Mouse (Mus musculus) limb, embryonic 10.5 days (tissue): ENCODE measurements around the gene Pagr1a. TPM values are rescaled to one million over a fixed set of nuclear protein-coding genes. Genes with fewer than 3 reads are reported as not detected.

Experiments used
- DNase-seq: peaks from one replicate; pipeline ENCODE4 v3.0.0-alpha.2; 2017; ENCODE audit warnings: low spot score
- H3K27ac ChIP-seq: fragments of 300-500 bp; sonication (generic); 2 replicates; pipeline ENCODE4 v1.5.1; 2016; ENCODE audit warnings: mild to moderate bottlenecking
- H3K27me3 ChIP-seq: fragments of 300-500 bp; sonication (generic); 2 replicates; pipeline ENCODE4 v1.6.1; 2016; ENCODE audit warnings: low read depth, mild to moderate bottlenecking; ENCODE audit not compliant: poor library complexity, severe bottlenecking
- H3K36me3 ChIP-seq: fragments of 300-500 bp; sonication (generic); 2 replicates; pipeline ENCODE4 v1.6.1; 2016; ENCODE audit warnings: mild to moderate bottlenecking, moderate library complexity
- H3K4me1 ChIP-seq: fragments of 300-500 bp; sonication (generic); 2 replicates; pipeline ENCODE4 v1.6.1; 2016
- H3K4me3 ChIP-seq: fragments of 300-500 bp; sonication (generic); 2 replicates; pipeline ENCODE4 v1.5.1; 2016; ENCODE audit warnings: mild to moderate bottlenecking, moderate library complexity
- H3K9me3 ChIP-seq: fragments of 300-500 bp; sonication (generic); replicated peaks from 2 replicates; pipeline ENCODE4 v1.6.1; 2016; ENCODE audit warnings: mild to moderate bottlenecking
- whole genome bisulfite sequencing: fragments of 180-500 bp; shearing (Covaris S2); methylation state at CpG from one replicate; pipeline ENCODE4 v1.1.7; 2016; 5-methylcytosine and 5-hydroxymethylcytosine counted together
- polyA plus RNA-seq: library from polyadenylated mRNA; unstranded; fragments of >200 nt; fragmentation: Nextera tagmentation; extraction: Ambion mirVana; gene quantifications from 2 replicates; pipeline ENCODE4 v1.2.1, GENCODE M21; 2016

The Pagr1a gene
- polyA plus RNA-seq, 1 experiment from 2014 or later: 88.5 TPM

- 72% methylated on average over 9 of the region's 9 CpGs for WGBS
- Histone ChIP-seq H3K9me3 (no peaks in the 10 kb centered on the region), H3K4me3 (0 out of 2 replicates have a peak overlapping the region, but pooled peaks have one; percentile 1), H3K36me3 (peaks cover 23% of the 10 kb centered on the region), H3K4me1 (no peaks in the 10 kb centered on the region; the same call in 1 of the 2 replicates), H3K27me3 (no peaks in the 10 kb centered on the region), H3K27ac (peak overlapping the region; percentile 64)
- DNase-seq: no peak
These were observed 8.7 kb downstream of the Pagr1a start for GRCm38 (mm10) chr7:127008239-127009019.

DNA sequence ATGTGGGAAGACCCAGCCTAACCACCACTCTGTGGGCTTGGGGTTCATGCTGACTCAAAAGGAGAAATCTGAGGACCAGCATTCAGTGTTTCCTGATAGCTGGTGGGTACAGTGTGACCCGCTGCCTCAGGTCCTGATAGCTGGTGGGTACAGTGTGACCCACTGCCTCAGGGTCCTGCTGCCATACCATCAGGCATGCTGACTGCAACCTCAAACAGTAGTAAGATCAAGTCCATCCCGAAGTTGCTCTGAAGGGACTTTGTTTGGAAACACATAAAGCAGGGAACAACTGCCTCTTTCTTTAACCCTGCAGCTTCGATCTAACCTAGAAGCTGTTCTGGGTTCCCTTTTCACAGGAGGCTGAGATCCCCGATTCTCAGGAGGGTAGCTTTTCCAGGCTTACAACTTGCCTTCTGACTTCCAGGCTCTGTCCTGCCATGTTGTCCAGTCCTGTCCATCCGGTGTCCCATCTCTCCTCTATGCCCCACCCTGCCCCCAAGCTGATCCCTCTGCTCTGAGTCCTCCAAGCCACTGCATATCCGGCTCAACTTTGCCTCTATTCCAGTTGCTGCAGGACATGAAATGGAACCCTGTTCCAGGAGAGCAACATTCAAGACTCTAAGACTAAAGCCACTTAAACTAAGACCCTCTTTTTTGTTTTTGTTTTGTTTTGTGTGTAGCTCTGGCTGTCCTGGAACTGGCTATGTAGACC lies 9.7 kb downstream of the Pagr1a start:
- H3K4me3 ChIP-seq: no peak overlapping the region
- H3K36me3 ChIP-seq: peaks cover 14% of the 10 kb centered on the region
- no peaks in the 10 kb centered on the region for H3K9me3 ChIP-seq
- H3K4me1 ChIP-seq: no peaks in the 10 kb centered on the region; the same call in 1 of the 2 replicates
- DNase-seq: no peak
- no peaks in the 10 kb centered on the region for H3K27me3 ChIP-seq
- 85% methylated on average over 6 of the region's 6 CpGs for WGBS
- no peak overlapping the region for H3K27ac ChIP-seq

DNA sequence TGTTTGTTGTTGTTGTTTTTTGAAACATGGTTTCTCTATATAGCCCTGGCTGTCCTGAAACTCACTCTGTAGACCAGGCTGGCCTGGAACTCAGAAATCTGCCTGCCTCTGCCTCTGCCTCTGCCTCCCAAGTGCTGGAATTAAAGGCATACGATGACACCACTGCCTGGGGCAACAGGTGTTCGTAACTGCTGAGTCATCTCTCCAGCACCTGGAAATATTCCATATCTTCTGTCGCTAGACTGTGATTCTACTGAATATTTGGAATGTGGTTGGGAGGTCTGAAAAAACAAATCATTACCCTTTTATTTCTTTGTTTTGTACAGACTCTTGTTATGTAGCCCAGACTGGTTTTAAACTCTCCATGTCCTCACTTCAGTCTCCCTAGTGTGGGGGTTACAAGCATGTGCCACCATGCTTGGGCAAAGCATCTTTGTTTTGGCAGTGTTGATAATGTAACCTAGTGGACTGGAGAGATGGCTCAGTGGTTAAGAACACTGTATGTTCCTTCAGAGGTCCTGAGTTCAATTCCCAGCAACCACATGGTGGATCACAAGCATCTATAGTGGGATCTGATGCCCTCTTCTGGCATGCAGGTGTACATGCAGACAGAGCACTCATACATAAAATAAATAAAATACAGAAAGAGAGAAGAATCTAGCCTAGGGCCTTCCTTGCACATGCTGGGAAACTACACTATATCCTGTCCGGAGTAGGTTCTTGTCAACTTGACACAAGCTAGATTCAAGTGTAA lies 12.9 kb downstream of the Pagr1a start:
- H3K36me3 ChIP-seq: no peaks in the 10 kb centered on the region
- 91% methylated on average over 4 of the region's 4 CpGs for WGBS
- H3K27me3 ChIP-seq: no peaks in the 10 kb centered on the region
- no peak overlapping the region for H3K4me3 ChIP-seq
- no peak overlapping the region for H3K27ac ChIP-seq
- no peak for DNase-seq
- H3K9me3 ChIP-seq: no peaks in the 10 kb centered on the region
- no peaks in the 10 kb centered on the region; the same call in 1 of the 2 replicates for H3K4me1 ChIP-seq

- no peak overlapping the region for H3K27ac ChIP-seq
- 88% methylated on average over 5 of the region's 5 CpGs for WGBS
- no peaks in the 10 kb centered on the region for H3K27me3 ChIP-seq
- no peaks in the 10 kb centered on the region for H3K9me3 ChIP-seq
- no peaks in the 10 kb centered on the region for H3K36me3 ChIP-seq
- no peak overlapping the region for H3K4me3 ChIP-seq
- DNase-seq: no peak
- no peaks in the 10 kb centered on the region; the same call in 1 of the 2 replicates for H3K4me1 ChIP-seq
These were observed 13.5 kb downstream of the Pagr1a start for GRCm38 (mm10) chr7:127003620-127004019.

DNA sequence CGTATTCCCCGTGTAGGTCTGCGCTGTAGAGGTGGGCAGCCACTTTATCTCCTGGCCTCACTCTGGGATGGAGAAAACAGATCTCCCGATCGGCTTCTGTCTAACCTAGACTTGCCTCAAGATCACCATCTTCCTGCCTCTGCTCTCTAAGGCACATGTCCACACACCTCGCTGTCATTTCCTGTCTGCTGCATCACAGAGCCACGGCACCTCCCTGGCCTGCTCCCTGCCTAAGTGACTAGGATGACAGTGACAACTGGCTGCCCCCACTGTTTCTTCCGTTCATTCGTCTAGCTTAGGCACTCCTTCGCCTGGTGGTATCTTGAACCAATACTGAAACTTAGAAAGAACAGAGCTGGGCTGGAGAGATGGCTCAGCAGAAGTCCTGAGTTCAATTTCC lies 17.6 kb downstream of the Pagr1a start:
- H3K27ac ChIP-seq: no peak overlapping the region
- H3K4me1 ChIP-seq: no peaks in the 10 kb centered on the region
- WGBS: 77% methylated on average over 10 of the region's 10 CpGs
- H3K9me3 ChIP-seq: no peaks in the 10 kb centered on the region
- H3K27me3 ChIP-seq: no peaks in the 10 kb centered on the region
- H3K36me3 ChIP-seq: no peaks in the 10 kb centered on the region
- no peak for DNase-seq
- H3K4me3 ChIP-seq: no peak overlapping the region

DNA sequence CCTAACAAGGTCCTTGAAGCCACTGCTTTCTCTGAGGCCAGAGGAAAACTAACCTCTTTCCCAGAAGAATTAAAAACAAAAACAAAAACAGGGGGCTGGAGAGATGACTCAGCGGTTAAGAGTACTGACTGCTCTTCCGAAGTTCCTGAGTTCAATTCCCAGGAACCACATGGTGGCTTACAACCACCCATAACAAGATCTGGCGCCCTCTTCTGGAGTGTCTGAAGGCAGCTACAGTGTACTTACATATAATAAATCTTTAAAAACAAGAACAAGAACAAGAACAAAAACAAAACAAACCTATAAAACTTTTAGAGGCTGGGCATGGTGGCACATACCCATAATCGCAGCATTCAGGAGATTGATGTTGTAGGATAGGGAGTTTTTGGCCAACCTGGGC lies 20.7 kb downstream of the Pagr1a start:
- Histone ChIP-seq H3K4me3 (no peak overlapping the region), H3K9me3 (no peaks in the 10 kb centered on the region), H3K27me3 (no peaks in the 10 kb centered on the region), H3K27ac (no peak overlapping the region), H3K4me1 (peaks cover 7% of the 10 kb centered on the region; the same call in 1 of the 2 replicates), H3K36me3 (no peaks in the 10 kb centered on the region)
- WGBS: 88% methylated on average over 4 of the region's 4 CpGs
- DNase-seq: no peak

GRCm38 (mm10) chr7:126988816-126989215 lies 28.3 kb downstream of the Pagr1a start:
- no peak for DNase-seq
- no peak overlapping the region for H3K27ac ChIP-seq
- no peaks in the 10 kb centered on the region for H3K27me3 ChIP-seq
- peaks cover 7% of the 10 kb centered on the region; the same call in 1 of the 2 replicates for H3K4me1 ChIP-seq
- no peaks in the 10 kb centered on the region for H3K36me3 ChIP-seq
- no peaks in the 10 kb centered on the region for H3K9me3 ChIP-seq
- no peak overlapping the region for H3K4me3 ChIP-seq
- WGBS: 79% methylated on average over 8 of the region's 8 CpGs

DNA sequence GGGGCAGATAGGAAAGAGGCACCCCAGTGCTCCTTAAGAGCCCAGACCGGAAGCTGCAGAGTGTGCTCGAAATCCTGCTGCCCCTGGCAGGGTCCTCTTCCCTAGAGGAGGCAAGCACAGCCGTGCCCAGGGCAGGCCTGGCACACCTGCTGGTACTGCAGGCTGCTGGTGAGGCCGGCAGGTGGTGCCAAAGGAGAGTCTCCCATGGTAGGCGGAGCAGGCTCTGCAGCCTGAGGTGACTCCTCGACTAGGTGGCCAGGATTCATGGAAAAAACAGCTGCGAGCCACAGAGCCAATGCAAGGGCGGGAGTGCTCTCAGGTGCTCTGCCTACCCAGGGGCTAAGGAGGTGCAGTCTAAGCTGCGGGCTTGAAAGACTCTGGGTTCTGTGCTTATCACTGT lies 30.8 kb downstream of the Pagr1a start:
- peak; percentile 38 for DNase-seq
- H3K27ac ChIP-seq: no peak overlapping the region
- WGBS: 52% methylated on average over 9 of the region's 9 CpGs
- no peak overlapping the region for H3K4me3 ChIP-seq
- no peaks in the 10 kb centered on the region for H3K4me1 ChIP-seq
- no peaks in the 10 kb centered on the region for H3K9me3 ChIP-seq
- peaks cover 6% of the 10 kb centered on the region for H3K36me3 ChIP-seq
- H3K27me3 ChIP-seq: no peaks in the 10 kb centered on the region

GRCm38 (mm10) chr7:126984667-126985444 lies 32.3 kb downstream of the Pagr1a start:
- H3K4me3 ChIP-seq: no peak overlapping the region
- DNase-seq: no peak
- H3K27me3 ChIP-seq: no peaks in the 10 kb centered on the region
- H3K36me3 ChIP-seq: peaks cover 21% of the 10 kb centered on the region
- H3K4me1 ChIP-seq: no peaks in the 10 kb centered on the region
- no peak overlapping the region for H3K27ac ChIP-seq
- no peaks in the 10 kb centered on the region for H3K9me3 ChIP-seq
- WGBS: 37% methylated on average over 10 of the region's 10 CpGs

- WGBS: 87% methylated on average over 7 of the region's 7 CpGs
- H3K36me3 ChIP-seq: peaks cover 38% of the 10 kb centered on the region
- no peak overlapping the region for H3K4me3 ChIP-seq
- H3K27ac ChIP-seq: no peak overlapping the region
- H3K27me3 ChIP-seq: no peaks in the 10 kb centered on the region
- DNase-seq: no peak
- H3K9me3 ChIP-seq: no peaks in the 10 kb centered on the region
- no peaks in the 10 kb centered on the region; the same call in 1 of the 2 replicates for H3K4me1 ChIP-seq
These were observed 34.0 kb downstream of the Pagr1a start for GRCm38 (mm10) chr7:126983113-126983512.

GRCm38 (mm10) chr7:126982054-126982453 lies 35.1 kb downstream of the Pagr1a start:
- WGBS: 92% methylated on average over 4 of the region's 4 CpGs
- no peaks in the 10 kb centered on the region for H3K9me3 ChIP-seq
- no peak overlapping the region for H3K4me3 ChIP-seq
- no peak overlapping the region for H3K27ac ChIP-seq
- DNase-seq: no peak
- H3K4me1 ChIP-seq: peaks cover 4% of the 10 kb centered on the region
- peaks cover 43% of the 10 kb centered on the region for H3K36me3 ChIP-seq
- H3K27me3 ChIP-seq: no peaks in the 10 kb centered on the region

- WGBS: 97% methylated on average over 2 of the region's 2 CpGs
- DNase-seq: no peak
- H3K4me1 ChIP-seq: peaks cover 8% of the 10 kb centered on the region
- no peak overlapping the region for H3K27ac ChIP-seq
- H3K9me3 ChIP-seq: no peaks in the 10 kb centered on the region
- peaks cover 43% of the 10 kb centered on the region for H3K36me3 ChIP-seq
- H3K4me3 ChIP-seq: no peak overlapping the region
- no peaks in the 10 kb centered on the region for H3K27me3 ChIP-seq
These were observed 35.6 kb downstream of the Pagr1a start for GRCm38 (mm10) chr7:126981601-126982000.
